Mouse (Mus musculus): ENCODE data around the gene Dedd. TPM values are rescaled to one million over a fixed set of nuclear protein-coding genes. Genes with fewer than 3 reads are reported as not detected.

Gene Dedd
- polyA plus RNA-seq, 1 experiment: not detected

- 42% methylated on average over 6 of the region's 6 CpGs for WGBS
These were observed 58.2 kb downstream of the Dedd start for GRCm38 (mm10) chr1:171387099-171387498.

DNA sequence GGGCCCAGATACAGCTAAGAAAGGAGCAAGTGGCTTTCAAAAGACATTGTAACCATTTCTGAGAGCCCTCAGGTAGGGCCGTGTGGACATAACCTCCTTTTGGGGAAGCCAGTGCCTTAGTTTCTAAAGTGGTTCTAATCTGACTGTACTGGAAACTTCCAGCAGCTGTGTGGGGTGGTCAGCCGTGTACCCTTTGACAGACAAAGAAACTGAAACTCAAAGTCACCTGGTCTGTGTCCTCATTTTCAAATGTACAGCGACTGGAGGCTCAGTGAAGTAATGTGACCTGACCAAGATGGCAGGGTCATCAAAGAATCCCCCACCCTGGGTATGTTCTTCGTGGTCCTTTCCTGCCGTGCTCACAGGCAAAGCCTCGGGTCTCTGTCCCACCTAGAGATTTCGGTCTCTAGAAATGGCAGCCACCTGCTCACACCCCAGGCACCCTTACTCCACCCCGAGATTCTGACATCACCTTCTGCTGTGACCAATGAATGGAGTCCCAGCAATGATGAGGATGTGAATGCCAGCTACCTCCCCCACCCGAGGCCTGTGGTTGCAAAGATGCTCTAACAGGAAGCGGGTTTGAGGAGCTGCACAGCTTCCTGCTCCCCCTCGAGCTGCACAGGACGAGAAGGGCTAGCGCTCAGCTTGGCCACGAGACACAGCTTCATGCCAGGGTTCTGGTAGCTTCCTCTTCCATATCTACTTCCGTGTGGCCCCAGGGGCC is 59.6 kb downstream of the Dedd start, which contains the start of gene Arhgap30:
Gene Arhgap30 (plus strand): TSS at position 579 of the 727 bp plus-strand sequence.
- H3K4me1 ChIP-seq (ENCODE audit: control insufficient read depth, insufficient read depth, low read length): no peaks in the 10 kb centered on the region
- H3K4me3 ChIP-seq (ENCODE audit: insufficient read depth, low read depth, low read length): peak within 1 kb of the TSS; percentile 7; the same call in 1 of the 2 replicates
- 85% methylated on average over 15 of the region's 15 CpGs for WGBS
- no peak within 1 kb of the TSS for H3K27ac ChIP-seq (ENCODE audit: insufficient read depth, low read depth, low read length)
- TF ChIP-seq POLR2A (IDR thresholded peaks at IDR 0.05; ENCODE audit: insufficient read depth, low read depth, low read length) (no peak), CTCF (IDR thresholded peaks at IDR 0.05; ENCODE audit: insufficient read depth, low read depth, low read length) (no peak)

More at GRCm38 (mm10) chr1:171387099-171387498, 58.2 kb downstream of the Dedd start:
- no peak overlapping the region for H3K27ac ChIP-seq (ENCODE audit: insufficient read depth, low read depth, low read length)
- TF ChIP-seq POLR2A (IDR thresholded peaks at IDR 0.05; ENCODE audit: insufficient read depth, low read depth, low read length) (no peak), CTCF (IDR thresholded peaks at IDR 0.05; ENCODE audit: insufficient read depth, low read depth, low read length) (peak; percentile 21; the same call in 1 of the 2 replicates)
- H3K4me1 ChIP-seq (ENCODE audit: control insufficient read depth, insufficient read depth, low read length): no peaks in the 10 kb centered on the region
- H3K4me3 ChIP-seq (ENCODE audit: insufficient read depth, low read depth, low read length): no peak overlapping the region

DNA sequence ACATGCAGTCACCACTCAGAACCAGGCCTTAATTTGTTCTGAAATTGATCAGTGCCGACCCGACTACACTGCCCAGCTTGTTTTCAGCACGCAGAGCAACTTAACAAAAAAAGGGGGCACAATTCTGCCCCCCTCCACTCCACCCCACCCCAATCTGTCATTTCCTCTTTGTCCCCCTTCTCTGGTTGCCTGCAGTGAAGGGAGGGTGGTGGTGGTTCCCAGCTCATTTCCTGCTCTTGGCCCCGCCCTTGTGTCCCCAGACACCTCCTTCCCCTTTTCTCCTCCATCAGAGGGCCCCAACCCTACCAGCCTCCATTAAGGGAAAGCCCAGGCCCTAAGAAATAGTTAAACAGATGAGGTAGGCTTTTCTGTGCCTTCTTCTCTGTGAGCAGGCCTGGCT is 61.2 kb downstream of the Dedd start:
- no peak overlapping the region for H3K4me3 ChIP-seq (ENCODE audit: insufficient read depth, low read depth, low read length)
- H3K4me1 ChIP-seq (ENCODE audit: control insufficient read depth, insufficient read depth, low read length): no peaks in the 10 kb centered on the region
- H3K27ac ChIP-seq (ENCODE audit: insufficient read depth, low read depth, low read length): no peak overlapping the region
- no peak for TF ChIP-seq CTCF (IDR thresholded peaks at IDR 0.05; ENCODE audit: insufficient read depth, low read depth, low read length)
- no peak for TF ChIP-seq POLR2A (IDR thresholded peaks at IDR 0.05; ENCODE audit: insufficient read depth, low read depth, low read length)
- 88% methylated on average over 4 of the region's 4 CpGs for WGBS

Other genes with a start within 250 kb of the Dedd start
- gene Cfap126, start 215.2 kb upstream of the Dedd start, polyA plus RNA-seq (2012; ENCODE audit: insufficient read depth, insufficient read length, low replicate concordance, missing spikeins): not detected in 2 replicates
- not detected in 2 replicates for gene Sdhc, start 178.5 kb upstream of the Dedd start, polyA plus RNA-seq (2012; ENCODE audit: insufficient read depth, insufficient read length, low replicate concordance, missing spikeins)
- gene Mpz, start 178.4 kb upstream of the Dedd start, polyA plus RNA-seq (2012; ENCODE audit: insufficient read depth, insufficient read length, low replicate concordance, missing spikeins): not detected in 2 replicates
- 326 and 491 TPM in 2 replicates for gene Pcp4l1, start 132.9 kb upstream of the Dedd start, polyA plus RNA-seq (2012; ENCODE audit: insufficient read depth, insufficient read length, low replicate concordance, missing spikeins)
- gene Nr1i3, start 115.2 kb upstream of the Dedd start, polyA plus RNA-seq (2012; ENCODE audit: insufficient read depth, insufficient read length, low replicate concordance, missing spikeins): not detected in 2 replicates
- gene Tomm40l, start 106.6 kb upstream of the Dedd start, polyA plus RNA-seq (2012; ENCODE audit: insufficient read depth, insufficient read length, low replicate concordance, missing spikeins): not detected in 2 replicates
- gene Apoa2, start 104.1 kb upstream of the Dedd start, polyA plus RNA-seq (2012; ENCODE audit: insufficient read depth, insufficient read length, low replicate concordance, missing spikeins): not detected in 2 replicates
- gene Fcer1g, start 94.8 kb upstream of the Dedd start, polyA plus RNA-seq (2012; ENCODE audit: insufficient read depth, insufficient read length, low replicate concordance, missing spikeins): not detected in 2 replicates
- gene Adamts4, start 78.7 kb upstream of the Dedd start, polyA plus RNA-seq (2012; ENCODE audit: insufficient read depth, insufficient read length, low replicate concordance, missing spikeins): not detected in 2 replicates
- gene Ndufs2, start 77.8 kb upstream of the Dedd start, polyA plus RNA-seq (2012; ENCODE audit: insufficient read depth, insufficient read length, low replicate concordance, missing spikeins): 704 TPM in 1 of 2 replicates, not detected in the other
- not detected in 2 replicates for gene B4galt3, start 58.8 kb upstream of the Dedd start, polyA plus RNA-seq (2012; ENCODE audit: insufficient read depth, insufficient read length, low replicate concordance, missing spikeins)
- not detected in 2 replicates for gene Ppox, start 48.0 kb upstream of the Dedd start, polyA plus RNA-seq (2012; ENCODE audit: insufficient read depth, insufficient read length, low replicate concordance, missing spikeins)
- gene Usp21, start 41.2 kb upstream of the Dedd start, polyA plus RNA-seq (2012; ENCODE audit: insufficient read depth, insufficient read length, low replicate concordance, missing spikeins): not detected in 2 replicates
- gene Ufc1, start 34.1 kb upstream of the Dedd start, polyA plus RNA-seq (2012; ENCODE audit: insufficient read depth, insufficient read length, low replicate concordance, missing spikeins): not detected in 2 replicates
- not detected in 2 replicates for gene Nit1, start 16.5 kb downstream of the Dedd start, polyA plus RNA-seq (2012; ENCODE audit: insufficient read depth, insufficient read length, low replicate concordance, missing spikeins)
- gene Pfdn2, start 16.5 kb downstream of the Dedd start, polyA plus RNA-seq (2012; ENCODE audit: insufficient read depth, insufficient read length, low replicate concordance, missing spikeins): not detected in 2 replicates
- not detected in 2 replicates for gene Klhdc9, start 31.7 kb downstream of the Dedd start, polyA plus RNA-seq (2012; ENCODE audit: insufficient read depth, insufficient read length, low replicate concordance, missing spikeins)
- not detected in 2 replicates for gene Nectin4, start 41.0 kb downstream of the Dedd start, polyA plus RNA-seq (2012; ENCODE audit: insufficient read depth, insufficient read length, low replicate concordance, missing spikeins)
- gene Arhgap30, start 59.8 kb downstream of the Dedd start, polyA plus RNA-seq (2012; ENCODE audit: insufficient read depth, insufficient read length, low replicate concordance, missing spikeins): 90.1 and 98.6 TPM in 2 replicates
- gene Usf1, start 82.2 kb downstream of the Dedd start, polyA plus RNA-seq (2012; ENCODE audit: insufficient read depth, insufficient read length, low replicate concordance, missing spikeins): not detected in 2 replicates
- gene Tstd1, start 89.7 kb downstream of the Dedd start, polyA plus RNA-seq (2012; ENCODE audit: insufficient read depth, insufficient read length, low replicate concordance, missing spikeins): not detected in 2 replicates
- gene F11r, start 108.4 kb downstream of the Dedd start, polyA plus RNA-seq (2012; ENCODE audit: insufficient read depth, insufficient read length, low replicate concordance, missing spikeins): not detected in 2 replicates
- gene Alyref2, start 174.3 kb downstream of the Dedd start, polyA plus RNA-seq (2012; ENCODE audit: insufficient read depth, insufficient read length, low replicate concordance, missing spikeins): not detected in 2 replicates
- not detected in 2 replicates for gene Itln1, start 206.1 kb downstream of the Dedd start, polyA plus RNA-seq (2012; ENCODE audit: insufficient read depth, insufficient read length, low replicate concordance, missing spikeins)
- gene Cd244a, start 230.0 kb downstream of the Dedd start, polyA plus RNA-seq (2012; ENCODE audit: insufficient read depth, insufficient read length, low replicate concordance, missing spikeins): not detected in 2 replicates

All from olfactory bulb, adult 2 months (tissue).